Mouse (Mus musculus) retina, adult 2 months (tissue): ENCODE measurements around the gene Prl2c2.
"Not testable (repeated sequence)": the region's sequence is repeated elsewhere in the genome, so short reads cannot be mapped to it uniquely, and the experiment has no call there.

Source experiments
- DNase-seq: peaks from one replicate; pipeline ENCODE4 v3.0.0-alpha.2; 2012; ENCODE audit warnings: low read depth, low spot score

The Prl2c2 gene

GRCm38 (mm10) chr13:13005283-13005682 lies at the start of gene Prl2c2:
TSS of gene Prl2c2 (minus strand) at chr13:13005383.
- DNase-seq = not testable (repeated sequence)

DNA sequence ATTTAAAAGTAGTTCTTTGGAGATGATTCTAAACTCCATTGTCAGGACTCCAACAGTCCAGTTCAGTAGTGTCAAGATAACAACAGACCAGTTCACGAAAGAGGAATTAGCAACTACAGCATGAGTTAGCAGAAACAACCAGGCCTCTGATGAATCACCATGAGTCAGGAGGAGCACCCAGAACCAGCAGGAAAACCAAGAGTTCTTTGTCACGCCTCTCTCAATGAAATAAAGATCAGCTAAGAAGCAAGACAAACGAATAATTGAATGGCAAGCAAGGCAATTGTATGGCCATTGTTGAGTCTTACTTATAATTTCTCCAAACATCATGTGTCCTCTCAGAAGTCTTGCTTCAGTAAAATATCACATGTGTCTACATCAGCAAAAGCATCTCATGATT lies 20.7 kb upstream of the Prl2c2 start:
- not testable (repeated sequence) for DNase-seq

DNA sequence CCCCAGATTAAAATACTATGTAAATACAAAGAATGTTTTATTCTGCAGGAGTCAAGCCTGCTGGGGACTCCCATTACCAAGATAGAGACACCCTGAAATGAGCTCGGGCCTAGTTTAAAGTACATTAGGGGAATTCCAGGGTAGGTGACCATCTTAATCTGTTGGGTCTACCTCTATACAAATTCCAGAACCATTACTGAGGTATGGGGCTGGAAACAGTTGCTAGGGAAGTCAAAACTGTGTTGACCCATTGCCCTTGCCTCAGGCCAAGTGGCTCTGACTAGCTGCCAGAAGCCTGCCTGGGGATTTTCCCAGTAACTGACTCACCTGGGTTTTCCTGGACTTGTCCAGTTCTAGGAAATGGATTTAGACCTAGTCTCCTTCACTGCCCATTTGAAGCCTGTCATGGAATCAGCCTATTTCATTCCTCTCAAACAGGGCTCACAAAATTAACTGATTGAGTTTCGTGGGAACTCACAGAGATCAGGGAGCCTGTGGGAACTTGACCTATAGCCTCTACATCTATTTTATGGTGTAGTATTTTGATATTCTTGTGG lies 8.9 kb upstream of the Prl2c2 start:
- not testable (repeated sequence) for DNase-seq
